In the genomic region with DNA sequence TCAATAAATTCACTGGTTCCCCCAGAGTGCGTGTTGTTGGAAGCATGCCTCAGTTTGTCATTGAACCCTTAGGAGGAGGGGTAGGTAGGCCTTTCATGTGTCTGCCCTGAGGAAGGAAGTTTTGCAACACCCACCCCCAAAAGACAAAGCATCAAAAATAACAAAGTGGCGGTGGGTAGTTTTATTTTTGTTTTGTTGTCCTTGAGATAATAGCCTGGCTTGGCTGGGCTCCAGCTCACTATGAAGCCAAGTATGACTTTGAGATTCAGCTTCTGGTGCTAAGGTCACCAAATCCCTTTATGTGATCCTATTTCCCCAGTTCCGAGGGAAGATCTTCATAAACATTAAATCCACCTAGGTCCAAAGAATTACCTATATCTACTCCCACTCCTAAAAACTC, we compare ENCODE assay signal across 27 mouse cellular contexts. TPM values are rescaled to one million over a fixed set of nuclear protein-coding genes. Genes with fewer than 3 reads are reported as not detected.
DNase-seq lines count a peak whose midpoint lies in the region; ATAC-seq lines count a peak whose summit lies in the region.
"Had no signal": no experiment of that assay in that cellular context is flagged by ENCODE, and none has a peak within 500 bp of the region (broad histone marks: within the 10 kb centered on the region; RNA-seq: fewer than 3 reads in every experiment).

No protein-coding gene starts in this region.

- H3K9me3 ChIP-seq in kidney, embryonic 16.5 days (ENCODE audit: low read length): no peaks in the 10 kb centered on the region
- H3K9me3 ChIP-seq: embryonic facial prominence, embryonic 10.5 days; G1E; hindbrain, embryonic 12.5 days; midbrain, embryonic 15.5 days; neural tube, embryonic 15.5 days had no signal

- no peak overlapping the region for H3K4me2 ChIP-seq in kidney, embryonic 16.5 days (replicated peaks; ENCODE audit: low read depth, low read length)
- H3K4me2 ChIP-seq: hindbrain, embryonic 12.5 days; liver, embryonic 11.5 days; midbrain, embryonic 15.5 days; neural tube, embryonic 15.5 days had no signal

- intact Hi-C loops in heart, postnatal 14 days (cut with DNase I): no loop called here

- no peak overlapping the region for H3K27ac ChIP-seq in kidney, embryonic 16.5 days (ENCODE audit: low read length)
- H3K27ac ChIP-seq: embryonic facial prominence, embryonic 10.5 days; hindbrain, embryonic 12.5 days; midbrain, embryonic 15.5 days; neural tube, embryonic 15.5 days had no signal

- 57% methylated on average over 3 of the region's 3 CpGs for WGBS in kidney, embryonic 16.5 days

- no peak overlapping the region for H3K9ac ChIP-seq in kidney, embryonic 16.5 days (replicated peaks; ENCODE audit: low read length)
- H3K9ac ChIP-seq: hindbrain, embryonic 12.5 days; midbrain, embryonic 15.5 days; neural tube, embryonic 15.5 days had no signal

- H3K36me3 ChIP-seq in kidney, embryonic 16.5 days (ENCODE audit: insufficient read depth, low read length): no peaks in the 10 kb centered on the region
- H3K36me3 ChIP-seq: embryonic facial prominence, embryonic 10.5 days; G1E; hindbrain, embryonic 12.5 days; midbrain, embryonic 15.5 days; neural tube, embryonic 15.5 days had no signal

- H3K27me3 ChIP-seq in kidney, embryonic 16.5 days (ENCODE audit: insufficient read depth, low read length): no peaks in the 10 kb centered on the region
- H3K27me3 ChIP-seq: hindbrain, embryonic 12.5 days; midbrain, embryonic 15.5 days; neural tube, embryonic 15.5 days had no signal

- peak; percentile 69 for DNase-seq in adrenal gland, adult 2 months
- DNase-seq in adrenal gland, postnatal 4 days (ENCODE audit: low spot score in 2 of 2): no peak
- peak; percentile 59 for DNase-seq in kidney, postnatal 10 days
- peak; percentile 48 for DNase-seq in ovary, postnatal 36 days (ENCODE audit: low spot score)
- no peak for DNase-seq in ovary, postnatal 10 days (ENCODE audit: low spot score)
- DNase-seq in heart, postnatal 14 days: peak; percentile 44 to 49
- DNase-seq in cerebellum, adult 9-10 months: no peak
- DNase-seq: cerebellum, adult 18-20 months; cerebellum, postnatal 36 days; gastrocnemius, postnatal 10 days; kidney, adult 9 months; lung, adult 2 months; right cerebral cortex, postnatal 4 days; thymus, postnatal 14 days had no signal

- no peaks in the 10 kb centered on the region for H3K4me1 ChIP-seq in kidney, embryonic 16.5 days (ENCODE audit: insufficient read depth, low read length)
- H3K4me1 ChIP-seq: hindbrain, embryonic 12.5 days; midbrain, embryonic 15.5 days; neural tube, embryonic 15.5 days had no signal

- no peak for ATAC-seq in kidney, embryonic 16.5 days (ENCODE audit: low FRiP score, low TSS enrichment)
- ATAC-seq: forebrain, embryonic 14.5 days; inflammation-experienced regulatory T-cells, adult 6 months; midbrain, embryonic 15.5 days had no signal

- no peak overlapping the region for H3K4me3 ChIP-seq in kidney, embryonic 16.5 days (ENCODE audit: low read length)
- H3K4me3 ChIP-seq: embryonic facial prominence, embryonic 10.5 days; hindbrain, embryonic 12.5 days; midbrain, embryonic 15.5 days; neural tube, embryonic 15.5 days had no signal

RNA-seq across cellular contexts. Expression of a gene that starts 11.7 kb away (rescaled TPM):
- under 1 TPM in 1 of 2 experiments, not detected in 1; 0.81 TPM for total RNA-seq in adrenal gland, adult 2 months (2021)
- polyA plus RNA-seq in adrenal gland, adult 2 months (2012; rRNA removed): 0.55 TPM in 1 of 2 replicates, not detected in the other
- 10 to 100 TPM; 11.2 to 24.5 TPM for total RNA-seq in adrenal gland, postnatal 4 days (2021)
- polyA plus RNA-seq in kidney, embryonic 16.5 days (2015; fragmentation: Nextera tagmentation; extraction: Ambion mirVana): 4.7 and 5.0 TPM in 2 replicates
- total RNA-seq in heart, postnatal 14 days (2021): not detected
- total RNA-seq: layer of hippocampus, postnatal 14 days had no signal
- polyA plus RNA-seq: inflammation-experienced regulatory T-cells, adult 6 months had no signal

RNA-seq across cellular contexts. Expression of a gene that starts 22.5 kb away (rescaled TPM):
- 100 to 1,000 TPM; 208 to 632 TPM for total RNA-seq in adrenal gland, adult 2 months (2021)
- polyA plus RNA-seq in adrenal gland, adult 2 months (2012; rRNA removed): 253 and 549 TPM in 2 replicates
- 10 to 100 TPM; 79.4 to 85.0 TPM for total RNA-seq in adrenal gland, postnatal 4 days (2021)
- polyA plus RNA-seq in kidney, embryonic 16.5 days (2015; fragmentation: Nextera tagmentation; extraction: Ambion mirVana): 175 and 179 TPM in 2 replicates
- total RNA-seq in heart, postnatal 14 days (2021): 10 to 100 TPM; 19.7 to 23.5 TPM

RNA-seq across cellular contexts. Expression of a gene that starts 23.3 kb away (rescaled TPM):
- total RNA-seq in adrenal gland, adult 2 months (2021): not detected
- polyA plus RNA-seq in adrenal gland, adult 2 months (2012; rRNA removed): not detected in 2 replicates
- not detected for total RNA-seq in adrenal gland, postnatal 4 days (2021)
- polyA plus RNA-seq in kidney, embryonic 16.5 days (2015; fragmentation: Nextera tagmentation; extraction: Ambion mirVana): not detected in 2 replicates
- total RNA-seq in heart, postnatal 14 days (2021): not detected
- total RNA-seq: G1E; gastrocnemius, postnatal 10 days; layer of hippocampus, postnatal 14 days; megakaryocyte-erythroid progenitor cell, adult 5-6 weeks had no signal
- polyA plus RNA-seq: forebrain, embryonic 14.5 days; hindbrain, embryonic 12.5 days; inflammation-experienced regulatory T-cells, adult 6 months; limb, embryonic 11.5 days; liver, embryonic 11.5 days; lung, adult 2 months; midbrain, embryonic 15.5 days; neural tube, embryonic 15.5 days; stomach, embryonic 16.5 days had no signal

RNA-seq across cellular contexts. Expression of a gene that starts 31.1 kb away (rescaled TPM):
- total RNA-seq in adrenal gland, adult 2 months (2021): 10 to 100 TPM; 23.3 to 32.5 TPM
- polyA plus RNA-seq in adrenal gland, adult 2 months (2012; rRNA removed): 56.4 and 66.6 TPM in 2 replicates
- total RNA-seq in adrenal gland, postnatal 4 days (2021): 10 to 100 TPM; 21.9 to 27.4 TPM
- 21.3 and 22.5 TPM in 2 replicates for polyA plus RNA-seq in kidney, embryonic 16.5 days (2015; fragmentation: Nextera tagmentation; extraction: Ambion mirVana)
- total RNA-seq in heart, postnatal 14 days (2021): 10 to 100 TPM; 16.0 to 17.7 TPM

RNA-seq across cellular contexts. Expression of a gene that starts 35.8 kb away (rescaled TPM):
- 1 to 10 TPM; 2.4 to 6.6 TPM for total RNA-seq in adrenal gland, adult 2 months (2021)
- polyA plus RNA-seq in adrenal gland, adult 2 months (2012; rRNA removed): 20.9 and 34.5 TPM in 2 replicates
- 10 to 100 TPM; 15.0 to 17.8 TPM for total RNA-seq in adrenal gland, postnatal 4 days (2021)
- 1.8 and 2.0 TPM in 2 replicates for polyA plus RNA-seq in kidney, embryonic 16.5 days (2015; fragmentation: Nextera tagmentation; extraction: Ambion mirVana)
- under 1 TPM; 0.49 to 0.60 TPM for total RNA-seq in heart, postnatal 14 days (2021)

Comparison
In these comparisons a context has a peak if more than half of its experiments do, and no peak if none do; other contexts are left out.
1. DNase-seq: peak in adrenal gland, adult 2 months (single experiment), kidney, postnatal 10 days (single experiment), ovary, postnatal 36 days (single experiment) and heart, postnatal 14 days (2 of 2); none in adrenal gland, postnatal 4 days (0 of 2), ovary, postnatal 10 days (single experiment) and cerebellum, adult 9-10 months (single experiment).
2. RNA of a gene that starts 11.7 kb away (total RNA-seq): 11.2 to 24.5 TPM in adrenal gland, postnatal 4 days; 0.81 TPM in adrenal gland, adult 2 months and not detected in heart, postnatal 14 days; every median in the first group is over 4 times any median in the second.